Mouse (Mus musculus) T-cell, adult 2 months (primary cell): ENCODE results near the gene Banf1.
"Not testable (repeated sequence)": the region's sequence is repeated elsewhere in the genome, so short reads cannot be mapped to it uniquely, and the experiment has no call there.

Experiments used
- DNase-seq: peaks from one replicate; pipeline ENCODE4 v3.0.0; 2022; ENCODE audit warnings: low spot score

The Banf1 gene

GRCm38 (mm10) chr19:5374177-5374576, 7.2 kb upstream of the Banf1 start:
- DNase-seq = no peak

DNA sequence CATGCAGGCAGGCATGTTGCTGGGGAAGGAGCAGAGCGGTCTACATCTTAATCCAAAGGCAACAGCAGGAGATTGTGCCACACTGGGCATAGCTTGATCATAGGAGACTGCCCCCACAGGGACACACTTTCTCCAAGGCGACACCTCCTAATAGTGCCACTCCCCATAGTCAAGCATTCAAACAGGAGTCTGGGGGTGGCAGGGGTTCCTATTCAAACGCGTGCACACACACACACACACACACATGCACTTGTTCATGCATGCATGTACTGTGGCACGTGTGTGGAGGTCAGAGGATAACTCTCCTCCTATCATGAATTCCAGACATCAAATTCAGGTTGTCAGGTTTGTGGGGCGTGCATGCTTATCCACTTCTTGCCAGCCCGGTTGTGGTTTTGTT, 5.8 kb upstream of the Banf1 start:
- no peak for DNase-seq

DNA sequence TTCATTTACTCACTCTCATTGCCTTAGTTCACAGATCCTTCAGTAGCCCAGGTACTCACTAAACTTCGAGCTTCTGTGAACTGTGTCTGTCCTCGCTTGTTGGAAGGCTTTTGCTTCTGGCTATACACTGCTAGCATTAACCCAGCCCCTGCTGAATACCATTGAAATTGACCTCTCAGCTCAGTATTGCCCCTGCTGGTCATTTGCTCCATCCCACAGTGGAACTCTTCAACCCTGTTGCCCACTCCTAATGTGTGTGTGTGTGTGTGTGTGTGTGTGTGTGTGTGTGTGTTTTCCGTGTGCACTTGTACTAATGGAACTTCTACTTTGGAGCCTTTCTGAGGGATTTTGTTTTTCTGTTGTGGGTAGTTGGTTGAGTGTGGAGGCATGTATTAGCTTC, 4.0 kb upstream of the Banf1 start:
- DNase-seq = no peak

DNA sequence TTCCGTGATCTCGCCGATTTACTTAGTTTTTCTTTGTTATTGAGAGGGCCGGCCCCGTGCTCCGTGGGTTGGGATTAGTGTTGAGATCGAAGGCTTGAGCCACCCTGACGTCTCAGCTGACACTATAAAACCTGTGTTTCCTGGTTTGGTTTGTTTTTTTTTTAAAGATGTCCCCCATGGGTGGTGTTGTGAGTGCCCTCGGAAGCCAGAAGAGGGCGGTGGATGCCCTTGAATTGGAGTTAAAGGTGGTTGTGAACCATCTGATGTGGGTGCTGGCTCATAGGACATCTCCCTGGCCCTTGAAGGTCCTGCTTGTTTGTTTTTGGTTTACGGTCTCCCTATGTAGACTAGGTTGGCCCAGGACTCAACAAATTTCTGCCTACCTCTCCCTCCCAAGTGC, 487 bp upstream of the Banf1 start:
- peak; percentile 49 for DNase-seq

GRCm38 (mm10) chr19:5366175-5367052, 554 bp downstream of the Banf1 start, which contains the start of gene Eif1ad:
Gene Eif1ad, plus strand, starts transcription at chr19:5366741.
- DNase-seq = peak; percentile 92

- DNase-seq = no peak
Measured at GRCm38 (mm10) chr19:5365751-5366150, 1.2 kb downstream of the Banf1 start.

DNA sequence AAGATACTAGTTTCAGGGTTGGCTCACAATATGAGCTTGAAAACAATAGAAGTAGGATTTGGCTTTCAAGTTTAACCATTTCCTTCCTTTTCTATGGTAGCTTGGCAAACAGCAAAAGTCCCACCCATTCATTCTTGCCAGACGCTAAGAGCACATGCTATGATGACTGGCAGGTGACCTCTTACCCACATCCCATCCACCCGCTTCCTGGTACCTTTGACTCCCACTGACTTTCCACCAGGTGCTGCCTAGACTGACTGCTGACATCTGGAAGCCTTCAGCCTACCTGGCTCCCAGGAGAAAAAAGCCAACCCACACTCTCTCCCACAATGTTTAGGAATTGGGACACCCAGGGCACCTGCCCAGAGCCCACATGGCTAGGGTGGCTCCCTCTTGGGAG, 2.8 kb downstream of the Banf1 start:
- no peak for DNase-seq

GRCm38 (mm10) chr19:5362186-5362585, 4.8 kb downstream of the Banf1 start:
- DNase-seq = no peak

DNA sequence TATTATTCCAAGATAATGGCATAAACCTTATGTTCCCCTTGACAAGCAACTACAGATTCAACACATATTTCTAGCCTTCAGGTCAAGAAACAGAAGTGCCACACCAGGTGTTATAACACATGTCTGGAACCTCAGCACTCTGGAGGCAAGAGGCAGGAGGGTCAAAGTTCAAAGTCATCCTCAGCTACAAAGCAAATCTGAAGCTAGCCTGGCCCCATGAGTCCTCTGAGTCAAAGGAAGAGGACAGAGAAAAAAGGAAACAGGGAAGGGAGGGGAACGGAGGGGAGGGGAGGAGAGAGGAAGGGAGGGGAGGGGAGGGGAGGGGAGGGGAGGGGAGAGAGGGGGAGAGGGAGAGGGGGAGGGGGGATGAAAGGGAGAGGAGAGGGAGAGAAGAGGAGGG, 10.9 kb downstream of the Banf1 start:
- no peak for DNase-seq

DNA sequence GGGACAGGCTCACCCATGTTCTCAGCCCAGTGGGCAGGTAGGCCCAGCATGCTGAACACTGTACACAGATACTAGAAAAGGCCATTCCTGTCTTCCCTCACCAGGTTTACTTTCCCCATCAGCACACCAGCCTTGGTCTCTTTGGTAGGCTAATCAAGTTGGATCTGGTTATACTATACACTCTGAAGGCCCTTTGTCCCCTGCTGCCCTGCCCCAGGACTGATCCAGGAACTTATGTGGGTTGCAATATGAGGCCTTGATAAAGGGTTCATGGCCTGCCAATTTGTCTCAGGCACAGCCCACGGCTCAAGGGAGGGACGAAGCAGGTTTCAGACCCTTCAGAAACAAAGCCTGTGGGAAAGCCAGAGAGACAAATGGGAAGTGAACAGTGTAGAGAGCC, 13.4 kb downstream of the Banf1 start:
- no peak for DNase-seq

GRCm38 (mm10) chr19:5349502-5349873, 17.5 kb downstream of the Banf1 start, which contains the start of gene Cst6:
Gene Cst6, minus strand, starts transcription at chr19:5349574.
- not testable (repeated sequence) for DNase-seq

DNA sequence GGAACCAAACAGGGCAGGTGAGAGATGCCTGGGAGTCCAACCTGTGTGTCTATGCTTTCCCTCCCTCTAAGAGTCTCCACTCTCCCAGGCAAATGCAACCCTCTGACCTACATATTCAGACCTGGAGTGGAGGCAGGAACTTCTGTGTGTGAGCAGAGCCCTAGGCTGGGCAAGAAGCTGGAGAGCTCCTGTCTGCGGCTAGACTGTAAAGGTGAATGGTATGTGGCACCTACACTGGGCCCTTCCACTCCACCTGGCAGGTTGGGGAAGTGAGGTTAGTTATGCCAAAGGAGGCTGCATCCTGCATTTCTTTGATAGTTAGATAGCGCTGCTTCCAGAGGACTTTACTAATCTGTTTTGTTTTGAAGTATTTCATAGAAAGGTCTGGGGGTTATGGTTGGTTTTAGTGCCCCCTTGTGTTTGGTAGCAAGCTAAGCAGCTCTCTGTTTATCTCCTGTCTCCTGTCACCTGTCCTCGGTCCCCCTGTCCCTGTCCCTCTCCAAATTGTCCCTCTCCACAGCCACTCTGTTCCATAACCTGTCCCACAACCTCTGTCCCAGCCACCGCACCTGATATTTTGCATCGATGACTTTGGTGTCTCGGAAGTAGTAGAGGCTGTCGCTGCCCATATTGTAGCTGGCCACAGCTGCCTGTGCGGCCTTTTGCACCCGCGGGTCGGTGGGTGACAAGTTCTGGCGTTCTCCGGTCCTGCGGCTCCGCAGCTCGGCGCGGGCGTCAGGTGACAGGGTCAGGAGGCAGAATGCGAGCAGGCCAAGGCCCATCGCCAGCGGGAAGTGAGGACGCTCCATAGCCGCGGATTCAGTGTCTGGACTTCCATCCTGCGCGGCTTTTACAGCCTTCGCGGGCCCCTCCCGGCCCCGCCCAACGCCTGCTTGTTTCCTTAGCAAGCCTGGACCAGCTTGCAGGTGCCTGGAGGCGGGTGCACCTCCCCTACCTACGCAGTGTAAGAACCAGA, 18.2 kb downstream of the Banf1 start:
- peak; percentile 31 for DNase-seq

DNA sequence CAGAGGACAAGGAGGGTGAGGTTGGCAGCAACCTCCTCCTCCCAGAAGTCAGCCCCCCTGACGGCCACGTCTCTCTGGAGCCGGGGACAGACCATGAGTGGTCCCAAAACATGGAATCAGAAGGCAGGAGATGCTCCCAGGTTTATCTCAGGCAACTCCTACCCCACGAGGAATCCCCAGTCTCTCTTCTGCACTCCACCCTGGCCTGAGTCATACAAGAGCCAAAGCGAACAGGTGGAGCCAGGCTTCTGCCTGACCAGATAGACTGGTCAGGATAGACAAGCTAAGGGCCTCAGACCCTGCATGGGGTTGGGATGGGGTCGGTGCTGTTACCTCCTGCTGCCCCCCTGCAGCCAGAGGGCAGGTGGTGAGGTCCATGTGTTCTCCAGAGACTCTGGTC, 18.9 kb downstream of the Banf1 start:
- DNase-seq = no peak

DNA sequence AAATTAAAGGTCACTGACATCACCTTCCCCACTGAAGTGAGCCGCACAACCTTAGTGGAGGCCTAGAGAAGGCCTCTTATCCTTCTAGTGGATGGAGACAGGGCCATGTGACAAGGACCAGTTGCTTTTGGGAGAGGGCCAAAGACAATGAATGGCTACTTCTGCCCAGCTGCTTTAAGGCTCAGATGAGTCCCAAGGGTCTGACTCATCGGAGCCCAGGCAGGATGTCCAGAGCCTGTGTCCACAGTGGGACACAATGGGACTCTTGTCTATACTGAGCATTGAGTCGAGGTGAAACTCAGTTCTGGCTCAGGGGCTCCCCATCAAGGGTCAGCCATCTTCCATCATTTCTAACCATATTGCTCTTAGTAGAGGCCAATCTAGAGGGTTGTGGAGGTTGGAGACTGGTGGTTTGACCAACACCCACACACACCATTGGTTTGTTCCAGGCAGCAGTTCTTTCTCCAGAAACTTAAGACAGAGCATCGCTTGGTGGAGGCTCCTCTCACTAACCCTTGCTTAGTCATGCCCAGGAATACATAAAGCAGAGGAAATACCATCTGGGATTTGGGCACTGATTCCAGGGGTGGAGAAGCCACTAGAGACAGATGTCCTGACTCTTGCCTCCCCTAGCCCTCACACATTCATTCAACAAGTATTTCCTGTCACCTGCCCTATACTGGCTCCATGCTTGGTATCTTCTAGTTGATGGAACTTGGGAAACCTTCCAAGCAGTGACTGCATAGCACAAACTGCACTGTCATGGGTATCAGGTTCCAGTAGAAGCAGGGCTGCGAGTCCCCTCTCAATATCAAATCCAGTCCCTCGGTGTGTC, 21.5 kb downstream of the Banf1 start:
- no peak for DNase-seq

- DNase-seq = no peak
Measured at GRCm38 (mm10) chr19:5341360-5341759, 25.6 kb downstream of the Banf1 start.

DNA sequence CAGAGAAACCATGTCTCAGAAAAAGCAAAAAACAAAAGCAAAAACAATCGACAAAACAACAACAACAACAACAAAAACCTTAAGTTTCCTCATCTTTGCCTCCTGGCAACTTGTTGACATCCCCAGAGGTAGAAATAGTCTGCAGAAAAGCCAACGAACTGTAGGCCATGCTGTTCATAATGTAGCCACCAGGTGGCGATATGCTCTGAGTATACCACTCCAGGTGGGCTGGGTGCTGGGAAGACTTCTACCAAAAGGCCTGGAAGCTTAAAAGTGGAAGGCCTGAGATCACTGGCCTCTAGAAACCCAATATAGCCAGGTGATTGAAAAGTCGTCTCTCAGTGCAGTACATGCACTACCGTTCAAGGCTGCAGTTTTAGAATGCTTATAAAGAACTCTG, 29.0 kb downstream of the Banf1 start:
- DNase-seq = peak; percentile 67

GRCm38 (mm10) chr19:5335441-5335840, 31.5 kb downstream of the Banf1 start, which contains the start of gene Catsper1:
Gene Catsper1, plus strand, starts transcription at chr19:5335741.
- DNase-seq = no peak

- no peak for DNase-seq
Measured at GRCm38 (mm10) chr19:5334741-5335140, 32.2 kb downstream of the Banf1 start.

DNA sequence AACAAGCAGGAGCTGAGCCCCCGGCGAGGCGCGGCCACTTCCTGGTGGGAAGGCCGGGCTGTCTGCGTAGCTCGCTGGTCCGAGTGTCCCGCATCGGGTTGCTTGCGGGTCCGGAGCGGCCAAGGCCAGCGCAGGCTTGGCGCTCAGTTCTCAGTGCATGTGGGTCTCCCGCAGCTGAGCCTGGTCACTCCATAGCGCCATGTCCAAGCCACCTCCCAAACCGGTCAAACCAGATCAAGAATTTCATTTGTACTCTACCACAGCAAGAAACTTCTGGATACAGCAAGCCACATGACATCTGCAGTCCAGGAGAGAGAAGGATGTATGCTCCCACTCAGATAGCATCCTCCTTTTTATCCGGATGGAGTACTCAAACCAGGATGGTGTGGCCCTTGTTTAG, 39.0 kb downstream of the Banf1 start:
- no peak for DNase-seq

DNA sequence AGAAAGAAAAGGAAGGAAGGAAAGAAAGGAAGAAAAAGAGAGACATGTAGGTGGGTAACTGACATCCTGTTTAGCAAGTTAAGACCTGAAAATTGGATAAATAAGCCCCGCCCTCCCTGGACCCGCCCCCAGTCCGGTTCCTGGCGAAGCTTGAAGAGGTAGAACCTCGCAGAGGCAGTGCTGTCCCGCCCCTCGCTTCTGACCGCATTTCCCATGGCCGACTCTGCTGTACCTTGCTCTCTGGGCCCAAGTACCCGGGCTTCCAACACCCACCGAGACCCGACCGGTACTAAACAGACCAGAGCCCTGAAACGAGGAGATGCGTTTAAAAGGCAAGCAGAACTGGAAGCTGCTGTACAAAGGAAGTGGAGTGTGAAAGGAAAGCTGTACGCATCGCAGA, 43.2 kb downstream of the Banf1 start:
- peak; percentile 64 for DNase-seq
